ENCODE assay signal across 35 mouse cellular contexts in the genomic region with DNA sequence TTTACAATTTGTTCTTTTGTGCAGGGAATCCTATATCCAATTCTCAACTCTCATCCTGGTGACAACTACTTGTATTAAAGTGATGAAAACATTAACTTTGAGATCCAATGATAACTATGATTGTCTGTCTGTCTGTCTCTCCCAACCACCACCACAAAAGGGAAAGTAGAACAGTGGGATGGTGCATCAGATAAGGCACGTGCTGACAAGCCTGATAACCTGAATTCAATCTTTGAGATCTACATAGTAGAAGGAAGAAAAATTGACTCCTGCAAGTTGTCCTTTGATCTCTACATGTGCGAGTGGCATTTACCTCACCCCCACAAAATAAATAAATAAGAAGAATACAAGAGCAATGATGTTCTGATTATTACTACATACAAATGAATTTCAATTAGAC.
"Had no signal": no experiment of that assay in that cellular context is flagged by ENCODE, and none has a peak within 500 bp of the region (broad histone marks: within the 10 kb centered on the region; RNA-seq: fewer than 3 reads in every experiment).

No protein-coding gene starts in this region.

- H3K36me3 ChIP-seq: heart, embryonic 10.5 days; heart, embryonic 15.5 days; hindbrain, embryonic 12.5 days; hindbrain, embryonic 13.5 days; hindbrain, embryonic 15.5 days; intestine, embryonic 15.5 days; kidney, embryonic 15.5 days had no signal

- H3K4me1 ChIP-seq: heart, embryonic 13.5 days; heart, embryonic 15.5 days; hindbrain, embryonic 10.5 days; hindbrain, embryonic 15.5 days; intestine, embryonic 15.5 days; kidney, embryonic 15.5 days had no signal

- ATAC-seq: hindbrain, embryonic 16.5 days; hindbrain, postnatal 0 days; inflammation-experienced regulatory T-cells, adult 6 months; intestine, embryonic 15.5 days; intestine, embryonic 16.5 days; intestine, postnatal 0 days had no signal

- H3K4me3 ChIP-seq: heart, embryonic 10.5 days; heart, embryonic 12.5 days; heart, embryonic 13.5 days; heart, embryonic 15.5 days; hindbrain, embryonic 10.5 days; hindbrain, embryonic 12.5 days; hindbrain, embryonic 13.5 days; hindbrain, embryonic 15.5 days; intestine, embryonic 15.5 days; kidney, embryonic 15.5 days; layer of hippocampus, adult 2 months; left cerebral cortex, adult 2 months had no signal

- H3K27ac ChIP-seq: heart, embryonic 10.5 days; heart, embryonic 13.5 days; heart, embryonic 15.5 days; hindbrain, embryonic 10.5 days; hindbrain, embryonic 12.5 days; hindbrain, embryonic 13.5 days; hindbrain, embryonic 14.5 days; hindbrain, embryonic 15.5 days; hindbrain, postnatal 0 days; intestine, embryonic 15.5 days; kidney, embryonic 15.5 days; kidney, postnatal 0 days; layer of hippocampus, adult 2 months; left cerebral cortex, adult 2 months had no signal

- H3K9ac ChIP-seq: heart, embryonic 12.5 days; heart, embryonic 13.5 days; heart, embryonic 15.5 days; hindbrain, embryonic 12.5 days; hindbrain, embryonic 13.5 days; hindbrain, embryonic 14.5 days; hindbrain, embryonic 15.5 days; intestine, embryonic 15.5 days; kidney, embryonic 15.5 days had no signal

- H3K4me2 ChIP-seq: heart, embryonic 11.5 days; heart, embryonic 12.5 days; heart, embryonic 13.5 days; heart, embryonic 15.5 days; hindbrain, embryonic 12.5 days; hindbrain, embryonic 13.5 days; hindbrain, embryonic 14.5 days; hindbrain, embryonic 15.5 days; intestine, embryonic 15.5 days; kidney, embryonic 15.5 days had no signal

- H3K9me3 ChIP-seq: heart, embryonic 10.5 days; heart, embryonic 12.5 days; heart, embryonic 15.5 days; hindbrain, embryonic 10.5 days; hindbrain, embryonic 12.5 days; hindbrain, embryonic 13.5 days; hindbrain, embryonic 15.5 days; intestine, embryonic 15.5 days; kidney, embryonic 15.5 days had no signal

- DNase-seq: heart, postnatal 14 days; heart, postnatal 36 days; heart, postnatal 4 days; kidney, adult 11 months; kidney, adult 18-20 months; kidney, adult 2 months; kidney, adult 8-10 months; kidney, adult 9 months; kidney, postnatal 10 days; kidney, postnatal 14 days; kidney, postnatal 25 days; kidney, postnatal 36 days; kidney, postnatal 4 days; layer of hippocampus, adult 9-11 months; layer of hippocampus, postnatal 36 days had no signal

- H3K27me3 ChIP-seq: heart, embryonic 12.5 days; heart, embryonic 13.5 days; heart, embryonic 15.5 days; hindbrain, embryonic 12.5 days; hindbrain, embryonic 13.5 days; hindbrain, embryonic 15.5 days; intestine, embryonic 15.5 days; kidney, embryonic 15.5 days had no signal
